Mouse (Mus musculus) limb, embryonic 11.5 days (tissue): ENCODE data around the gene Coro2b. TPM values are rescaled to one million over a fixed set of nuclear protein-coding genes. Genes with fewer than 3 reads are reported as not detected.

ENCODE experiments used
- ATAC-seq: fragments of 200-750 bp; cut with Nextera tagmentation; 2 replicates; pipeline ENCODE4 v1.8.0; 2017; ENCODE audit warnings: low read depth; ENCODE audit not compliant: insufficient number of reproducible peaks, low FRiP score, low TSS enrichment
- DNase-seq: peaks from one replicate; pipeline ENCODE4 v3.0.0-alpha.2; 2015; ENCODE audit warnings: low spot score
- H3K27ac ChIP-seq: fragments of 300-500 bp; sonication (generic); replicated peaks from 2 replicates; pipeline ENCODE4 v1.5.1; 2014; ENCODE audit warnings: low read depth, mild to moderate bottlenecking, low read length
- H3K27me3 ChIP-seq: fragments of 300-500 bp; sonication (generic); 2 replicates; pipeline ENCODE4 v1.6.1; 2014; ENCODE audit warnings: mild to moderate bottlenecking, low read length, mixed read lengths; ENCODE audit not compliant: control insufficient read depth, insufficient read depth
- H3K36me3 ChIP-seq: fragments of 300-500 bp; sonication (generic); 2 replicates; pipeline ENCODE4 v1.6.1; 2014; ENCODE audit warnings: mild to moderate bottlenecking, low read length, moderate library complexity, mixed read lengths; ENCODE audit not compliant: control insufficient read depth, insufficient read depth
- H3K4me1 ChIP-seq: fragments of 300-500 bp; sonication (generic); 2 replicates; pipeline ENCODE4 v1.6.1; 2014; ENCODE audit warnings: low read length, mixed read lengths; ENCODE audit not compliant: control insufficient read depth, insufficient read depth
- H3K4me2 ChIP-seq: fragments of 300-500 bp; sonication (generic); 2 replicates; pipeline ENCODE4 v1.6.1; 2014; ENCODE audit warnings: low read depth, mild to moderate bottlenecking, moderate library complexity; ENCODE audit not compliant: severe bottlenecking
- H3K4me3 ChIP-seq: fragments of 300-500 bp; sonication (generic); 2 replicates; pipeline ENCODE4 v1.5.1; 2014; ENCODE audit warnings: low read depth, low read length
- H3K9ac ChIP-seq: fragments of 300-500 bp; sonication (generic); 2 replicates; pipeline ENCODE4 v1.6.1; 2014; ENCODE audit warnings: mild to moderate bottlenecking, low read length
- H3K9me3 ChIP-seq: fragments of 300-500 bp; sonication (generic); 2 replicates; pipeline ENCODE4 v1.6.1; 2016; ENCODE audit warnings: low read length; ENCODE audit not compliant: control insufficient read depth
- WGBS: fragments of 180-500 bp; shearing (Covaris S2); extraction: QIAGEN DNeasy Blood & Tissue Kit; methylation state at CpG from one replicate; pipeline ENCODE4 v1.1.7; 2014; 5-methylcytosine and 5-hydroxymethylcytosine counted together
- polyA plus RNA-seq: library from polyadenylated mRNA; unstranded; fragments of >200 nt; fragmentation: Nextera tagmentation; extraction: Ambion mirVana; gene quantifications from 2 replicates; pipeline ENCODE4 v1.2.1, GENCODE M21; 2014

The Coro2b gene
- polyA plus RNA-seq, 1 experiment from 2014 or later: 5.6 TPM

DNA sequence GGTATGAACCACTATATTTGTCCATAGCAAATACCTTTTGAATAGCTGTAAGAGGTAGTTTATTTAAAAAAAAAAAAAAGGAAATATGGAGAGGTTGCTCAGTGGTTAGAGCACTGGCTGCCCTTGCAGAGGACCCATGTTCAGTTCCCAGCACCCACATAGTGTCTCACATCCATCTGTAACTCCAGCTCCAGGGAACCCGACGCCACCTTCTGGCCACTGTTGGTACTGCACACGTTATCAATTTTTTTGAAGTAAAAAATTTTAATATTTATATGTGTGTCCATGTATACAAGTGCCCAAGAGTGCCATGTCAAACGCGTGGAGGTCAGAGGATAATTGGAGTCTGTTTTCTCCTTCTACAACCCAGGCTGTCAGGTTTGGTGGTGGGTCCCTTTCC is 118.1 kb downstream of the Coro2b start:
- H3K9me3 ChIP-seq: no peaks in the 10 kb centered on the region
- no peak overlapping the region for H3K27ac ChIP-seq
- H3K27me3 ChIP-seq: no peaks in the 10 kb centered on the region
- WGBS: 56% methylated on average over 5 of the region's 5 CpGs
- no peak for DNase-seq
- peaks cover 9% of the 10 kb centered on the region for H3K4me1 ChIP-seq
- no peak overlapping the region for H3K9ac ChIP-seq
- H3K36me3 ChIP-seq: no peaks in the 10 kb centered on the region
- no peak overlapping the region for H3K4me3 ChIP-seq
- no peak overlapping the region for H3K4me2 ChIP-seq
- no peak for ATAC-seq

DNA sequence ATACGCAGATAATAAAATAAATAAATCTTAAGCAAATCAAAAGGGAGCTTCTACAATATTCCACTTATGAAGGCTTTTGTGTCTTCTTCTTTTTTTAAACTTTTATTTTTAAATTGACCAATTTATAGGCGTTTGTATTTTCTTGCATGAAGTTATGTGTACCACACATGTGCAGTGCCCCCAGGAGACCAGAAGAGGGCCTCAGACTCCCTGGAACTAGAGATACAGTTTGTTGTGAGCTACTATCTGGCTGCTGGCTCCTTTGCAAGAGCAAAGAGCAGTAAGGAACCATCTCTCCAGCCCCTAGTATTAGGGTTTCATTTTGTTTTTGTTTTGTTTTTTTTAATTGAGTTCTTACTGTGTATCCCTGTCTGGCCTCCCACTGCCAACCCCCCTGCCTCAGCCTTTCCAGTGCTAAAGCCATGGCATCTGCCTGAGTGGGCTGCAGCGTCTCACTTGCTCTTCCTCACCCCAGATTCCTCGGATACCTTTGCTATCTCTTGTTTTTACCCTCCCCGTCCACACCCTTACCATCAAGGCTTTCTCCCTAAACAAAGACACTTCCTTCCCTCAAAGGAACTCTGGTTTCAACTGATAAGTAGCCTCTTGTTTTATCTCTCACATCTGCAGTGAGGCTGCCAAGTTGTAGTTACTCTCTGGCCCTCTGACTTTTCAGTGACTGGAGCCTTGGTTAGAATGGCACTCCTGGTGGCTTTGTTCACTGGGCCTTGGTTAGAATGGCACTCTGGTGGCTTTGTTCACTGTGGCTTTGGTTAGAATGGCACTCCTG is 129.3 kb downstream of the Coro2b start:
- 81% methylated on average over 5 of the region's 5 CpGs for WGBS
- Histone ChIP-seq H3K36me3 (no peaks in the 10 kb centered on the region), H3K9ac (no peak overlapping the region), H3K27ac (no peak overlapping the region), H3K9me3 (no peaks in the 10 kb centered on the region), H3K4me1 (no peaks in the 10 kb centered on the region), H3K27me3 (no peaks in the 10 kb centered on the region), H3K4me3 (no peak overlapping the region), H3K4me2 (no peak overlapping the region)
- DNase-seq (no peak), ATAC-seq (no peak)

DNA sequence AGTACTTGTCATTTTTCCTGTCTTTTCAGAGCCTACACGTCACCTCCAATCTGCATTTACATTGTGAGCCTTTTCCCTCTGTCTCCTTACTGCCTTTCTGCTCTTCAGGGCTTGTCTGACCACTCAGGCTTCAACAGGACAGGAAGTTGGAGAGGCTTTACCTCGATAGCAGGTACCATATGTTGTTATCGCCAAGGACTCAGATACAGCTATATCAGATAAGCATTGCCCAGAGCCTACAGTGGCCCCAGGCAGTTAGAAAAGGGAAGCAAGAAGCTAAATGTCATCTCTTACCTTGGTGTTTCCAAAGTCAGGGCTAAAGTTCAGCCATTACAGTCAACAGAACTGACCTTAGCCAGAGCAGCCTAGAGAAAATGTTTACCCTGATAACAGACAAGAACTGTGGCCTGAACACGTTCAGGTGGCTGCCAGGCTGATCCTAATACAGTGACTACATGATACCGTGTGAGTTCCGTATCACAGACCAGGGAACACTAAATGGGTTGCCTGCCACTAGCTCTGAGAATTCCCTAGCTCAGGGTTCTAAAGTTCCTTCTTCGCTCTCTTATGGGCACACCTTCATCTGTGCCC is 130.3 kb downstream of the Coro2b start:
- Histone ChIP-seq H3K27ac (no peak overlapping the region), H3K4me1 (no peaks in the 10 kb centered on the region), H3K9ac (no peak overlapping the region), H3K36me3 (no peaks in the 10 kb centered on the region), H3K9me3 (no peaks in the 10 kb centered on the region), H3K4me3 (no peak overlapping the region), H3K4me2 (no peak overlapping the region), H3K27me3 (no peaks in the 10 kb centered on the region)
- no peak for DNase-seq
- 90% methylated on average over 7 of the region's 7 CpGs for WGBS
- ATAC-seq: no peak

DNA sequence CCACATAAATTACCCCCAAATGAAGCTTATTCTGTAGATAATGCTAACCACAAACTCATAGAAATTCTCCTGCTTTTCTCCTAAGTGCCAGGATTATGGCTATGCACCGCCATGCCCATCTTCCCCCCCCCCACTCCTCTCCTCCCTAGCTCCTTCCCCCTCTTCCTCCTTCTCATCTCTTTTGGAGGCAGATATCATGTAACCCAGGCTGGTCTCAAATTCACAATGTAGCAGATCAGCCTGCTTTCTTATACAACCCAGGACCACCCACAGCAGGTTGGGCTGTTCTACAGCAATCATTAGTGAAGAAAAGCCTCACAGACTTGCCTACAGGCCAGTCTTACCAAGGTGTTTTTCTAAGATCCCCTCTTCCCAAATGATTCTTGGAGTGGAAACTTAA is 135.3 kb downstream of the Coro2b start:
- no peak overlapping the region for H3K4me3 ChIP-seq
- H3K9ac ChIP-seq: no peak overlapping the region
- 0 out of 2 replicates have a peak, but pooled peaks cover 2% of the 10 kb centered on the region for H3K4me1 ChIP-seq
- no peaks in the 10 kb centered on the region for H3K36me3 ChIP-seq
- no peaks in the 10 kb centered on the region for H3K27me3 ChIP-seq
- DNase-seq (no peak), ATAC-seq (no peak)
- no peaks in the 10 kb centered on the region for H3K9me3 ChIP-seq
- no peak overlapping the region for H3K27ac ChIP-seq
- H3K4me2 ChIP-seq: no peak overlapping the region
- WGBS: 74% methylated on average over 1 of the region's 1 CpGs

DNA sequence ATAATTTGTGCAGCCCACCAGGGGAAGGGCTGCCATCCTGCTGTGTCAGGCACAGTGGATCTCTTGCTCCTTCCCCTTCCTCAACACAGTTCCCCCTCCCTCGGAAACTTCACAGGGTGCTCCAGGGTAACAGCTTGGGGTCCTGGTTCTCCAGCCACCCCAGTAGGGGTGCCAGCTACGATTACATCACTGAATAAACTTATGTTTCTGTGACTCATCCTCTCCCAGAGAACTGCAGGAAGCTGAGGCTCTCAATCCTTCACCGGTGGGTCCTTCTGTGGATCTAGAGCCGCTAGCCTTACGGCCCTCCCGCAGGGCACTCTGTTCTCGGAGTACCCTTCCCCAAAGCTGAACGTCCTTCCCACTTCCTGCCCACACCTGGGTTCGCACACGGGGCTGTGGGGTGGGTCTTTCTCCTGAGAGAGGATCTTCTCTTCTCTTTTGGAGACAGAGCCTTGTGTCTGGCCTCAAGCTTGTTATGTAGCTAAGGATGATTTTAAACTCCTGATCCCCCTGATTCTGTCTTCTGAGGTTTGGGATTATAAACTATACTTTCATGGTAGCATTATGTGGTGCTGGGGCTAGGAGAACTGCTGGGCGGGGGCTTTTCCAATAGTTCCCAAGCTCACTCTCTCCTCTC is 136.2 kb downstream of the Coro2b start:
- ATAC-seq: no peak
- H3K27ac ChIP-seq: no peak overlapping the region
- no peak for DNase-seq
- WGBS: 59% methylated on average over 11 of the region's 11 CpGs
- no peaks in the 10 kb centered on the region for H3K9me3 ChIP-seq
- no peak overlapping the region for H3K4me3 ChIP-seq
- no peak overlapping the region for H3K9ac ChIP-seq
- no peak overlapping the region for H3K4me2 ChIP-seq
- H3K36me3 ChIP-seq: no peaks in the 10 kb centered on the region
- H3K4me1 ChIP-seq: 0 out of 2 replicates have a peak, but pooled peaks cover 2% of the 10 kb centered on the region
- H3K27me3 ChIP-seq: no peaks in the 10 kb centered on the region

DNA sequence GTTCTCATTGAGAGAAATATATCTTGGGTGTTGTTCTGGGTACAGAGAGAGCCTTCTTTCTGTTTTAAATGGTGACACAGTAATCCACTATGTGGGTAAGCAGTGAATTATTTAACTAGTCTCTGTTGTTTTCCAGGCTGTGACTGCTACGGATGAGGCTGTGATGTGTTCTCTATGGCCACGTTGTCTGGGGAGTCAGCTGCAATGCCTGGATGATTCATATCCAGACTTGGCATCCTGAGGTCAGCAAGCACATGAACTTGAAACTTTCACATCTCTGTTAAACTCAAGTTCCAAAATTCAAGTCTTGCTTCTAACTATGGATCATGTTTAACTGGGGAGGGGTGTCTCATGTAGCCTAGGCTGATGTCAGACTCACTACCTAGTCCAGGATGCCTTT is 142.7 kb downstream of the Coro2b start:
- WGBS: 61% methylated on average over 2 of the region's 2 CpGs
- H3K9me3 ChIP-seq: no peaks in the 10 kb centered on the region
- no peak for ATAC-seq

DNA sequence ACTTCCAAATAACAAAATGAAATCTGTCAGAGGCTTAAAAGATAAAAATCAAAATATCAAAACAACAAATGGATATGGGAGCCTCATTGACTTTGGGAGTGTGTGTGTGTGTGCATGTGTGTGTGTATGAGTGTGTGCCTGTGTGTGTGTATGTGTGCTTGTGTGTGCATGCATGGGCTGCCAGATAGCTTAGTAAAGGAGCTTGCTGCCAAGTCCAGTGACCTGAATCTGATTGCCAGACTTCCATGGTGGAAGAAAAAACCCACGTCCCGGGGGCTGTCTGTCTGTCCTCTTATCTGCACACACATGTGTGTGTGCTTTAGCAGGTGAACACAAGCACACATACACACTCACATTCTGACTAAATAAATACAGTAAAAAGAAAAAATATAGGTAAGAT is 143.3 kb downstream of the Coro2b start:
- ATAC-seq: no peak
- Histone ChIP-seq H3K36me3 (no peaks in the 10 kb centered on the region), H3K4me1 (no peaks in the 10 kb centered on the region), H3K4me3 (no peak overlapping the region), H3K27me3 (no peaks in the 10 kb centered on the region), H3K9me3 (no peaks in the 10 kb centered on the region), H3K4me2 (no peak overlapping the region), H3K27ac (no peak overlapping the region), H3K9ac (no peak overlapping the region)
- DNase-seq: no peak
- WGBS: 82% methylated on average over 2 of the region's 2 CpGs

More for the DNA sequence above, 142.7 kb downstream of the Coro2b start:
- Histone ChIP-seq H3K4me2 (no peak overlapping the region), H3K4me1 (no peaks in the 10 kb centered on the region), H3K4me3 (no peak overlapping the region), H3K27me3 (no peaks in the 10 kb centered on the region), H3K9ac (no peak overlapping the region), H3K36me3 (no peaks in the 10 kb centered on the region), H3K27ac (no peak overlapping the region)
- no peak for DNase-seq

DNA sequence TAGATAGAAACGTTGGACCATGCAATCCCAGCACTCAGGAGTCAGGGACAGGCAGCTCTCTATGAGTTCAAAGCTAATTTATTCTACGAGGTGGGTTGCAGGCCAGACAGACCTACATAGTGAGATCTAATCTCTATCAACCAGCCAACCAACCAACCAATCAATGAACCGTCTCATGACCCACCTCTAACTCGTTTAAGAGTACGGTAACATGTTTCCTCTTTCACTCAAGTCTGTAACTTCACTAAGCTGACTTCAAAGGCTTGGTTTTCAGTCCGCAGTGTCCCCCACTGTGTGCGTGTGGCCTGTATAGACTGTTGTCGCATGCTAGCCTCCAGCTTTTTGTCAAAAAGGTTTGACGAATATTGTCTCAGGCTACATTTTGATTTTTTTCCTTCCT is 147.1 kb downstream of the Coro2b start:
- H3K27ac ChIP-seq: no peak overlapping the region
- no peak for ATAC-seq
- whole genome bisulfite sequencing: 55% methylated on average over 9 of the region's 9 CpGs

More for the DNA sequence above, 147.1 kb downstream of the Coro2b start:
- no peak overlapping the region for H3K9ac ChIP-seq
- H3K4me1 ChIP-seq: no peaks in the 10 kb centered on the region
- no peaks in the 10 kb centered on the region for H3K27me3 ChIP-seq
- no peak for DNase-seq
- no peaks in the 10 kb centered on the region for H3K36me3 ChIP-seq
- no peak overlapping the region for H3K4me2 ChIP-seq
- no peaks in the 10 kb centered on the region for H3K9me3 ChIP-seq
- H3K4me3 ChIP-seq: no peak overlapping the region
